In genomic region chr3:66510455-66510854, GRCm38 (mm10) we compare ENCODE assay signal across 21 mouse cellular contexts.
DNase-seq lines count a peak whose midpoint lies in the region; ATAC-seq and TF ChIP-seq lines count a peak whose summit lies in the region.
"Had no signal": no experiment of that assay in that cellular context is flagged by ENCODE, and none has a peak within 500 bp of the region (broad histone marks: within the 10 kb centered on the region; RNA-seq: fewer than 3 reads in every experiment).

No protein-coding gene starts in this region.

- peak; percentile 38; the same call in 1 of the 2 replicates for ATAC-seq in forebrain, postnatal 0 days
- ATAC-seq in forebrain, embryonic 14.5 days, result no peak
- peak; percentile 67; the same call in 1 of the 2 replicates for ATAC-seq in midbrain, embryonic 16.5 days
- no peak for ATAC-seq in midbrain, embryonic 11.5 days (ENCODE audit: low FRiP score)
- ATAC-seq: forebrain, embryonic 13.5 days had no signal

- no peak overlapping the region for H3K9ac ChIP-seq in forebrain, postnatal 0 days
- H3K9ac ChIP-seq in forebrain, embryonic 14.5 days (ENCODE audit: low read length), result no peak overlapping the region
- H3K9ac ChIP-seq in midbrain, embryonic 16.5 days (ENCODE audit: low read depth, low read length), result no peak overlapping the region
- H3K9ac ChIP-seq in midbrain, embryonic 11.5 days (ENCODE audit: low read length), result no peak overlapping the region
- H3K9ac ChIP-seq: embryonic facial prominence, embryonic 13.5 days; embryonic facial prominence, embryonic 15.5 days; forebrain, embryonic 13.5 days had no signal

- 60% methylated on average over 4 of the region's 4 CpGs for WGBS in forebrain, postnatal 0 days
- 79% methylated on average over 4 of the region's 4 CpGs for WGBS in forebrain, embryonic 14.5 days
- WGBS in midbrain, embryonic 16.5 days, result 50% methylated on average over 4 of the region's 4 CpGs
- WGBS in midbrain, embryonic 11.5 days, result 79% methylated on average over 4 of the region's 4 CpGs
- 82% methylated on average over 4 of the region's 4 CpGs for WGBS in heart, embryonic 10.5 days

- no peak overlapping the region for H3K4me2 ChIP-seq in forebrain, postnatal 0 days (ENCODE audit: low read depth)
- H3K4me2 ChIP-seq in forebrain, embryonic 14.5 days (ENCODE audit: low read length), result no peak overlapping the region
- no peak overlapping the region for H3K4me2 ChIP-seq in midbrain, embryonic 16.5 days (ENCODE audit: low read length)
- no peak overlapping the region for H3K4me2 ChIP-seq in midbrain, embryonic 11.5 days
- H3K4me2 ChIP-seq: embryonic facial prominence, embryonic 13.5 days; embryonic facial prominence, embryonic 15.5 days; forebrain, embryonic 13.5 days had no signal

- no peak overlapping the region for H3K4me3 ChIP-seq in forebrain, postnatal 0 days (ENCODE audit: low read depth, low read length)
- no peak overlapping the region for H3K4me3 ChIP-seq in forebrain, embryonic 14.5 days (ENCODE audit: low read depth, low read length)
- no peak overlapping the region for H3K4me3 ChIP-seq in midbrain, embryonic 16.5 days (ENCODE audit: low read depth, low read length)
- no peak overlapping the region for H3K4me3 ChIP-seq in midbrain, embryonic 11.5 days (ENCODE audit: low read depth, low read length)
- H3K4me3 ChIP-seq in heart, embryonic 10.5 days, result no peak overlapping the region
- H3K4me3 ChIP-seq: embryonic facial prominence, embryonic 13.5 days; embryonic facial prominence, embryonic 15.5 days; erythroblast, embryonic 14.5 days; forebrain, embryonic 10.5 days; forebrain, embryonic 13.5 days had no signal

- no peaks in the 10 kb centered on the region for H3K4me1 ChIP-seq in forebrain, postnatal 0 days (ENCODE audit: insufficient read depth)
- no peaks in the 10 kb centered on the region for H3K4me1 ChIP-seq in forebrain, embryonic 14.5 days (ENCODE audit: control insufficient read depth, insufficient read depth, low read length)
- H3K4me1 ChIP-seq in midbrain, embryonic 16.5 days (ENCODE audit: control insufficient read depth, insufficient read depth, low read length), result peaks cover 4% of the 10 kb centered on the region; the same call in 1 of the 2 replicates
- peaks cover 3% of the 10 kb centered on the region; the same call in 1 of the 2 replicates for H3K4me1 ChIP-seq in midbrain, embryonic 11.5 days (ENCODE audit: control insufficient read depth, insufficient read depth, low read length)
- 0 out of 2 replicates have a peak, but pooled peaks cover 12% of the 10 kb centered on the region for H3K4me1 ChIP-seq in heart, embryonic 10.5 days
- H3K4me1 ChIP-seq: embryonic facial prominence, embryonic 15.5 days had no signal

- no peak for DNase-seq in forebrain, postnatal 0 days
- no peak for DNase-seq in forebrain, embryonic 14.5 days (ENCODE audit: low spot score)
- no peak for DNase-seq in midbrain, embryonic 11.5 days (ENCODE audit: low spot score, missing footprints)
- DNase-seq in brain, embryonic 14.5 days (ENCODE audit: low read depth), result peak; percentile 54
- no peak for DNase-seq in heart, embryonic 10.5 days (ENCODE audit: low spot score)
- DNase-seq: adrenal gland, adult 2 months; adrenal gland, postnatal 10 days; adrenal gland, postnatal 25 days; cerebellum, adult 11 months; cerebellum, adult 18-20 months; cerebellum, adult 8-10 months; cerebellum, adult 9-11 months; cerebellum, postnatal 14 days; cerebellum, postnatal 36 days; embryo, embryonic 11 days had no signal

- no peaks in the 10 kb centered on the region for H3K36me3 ChIP-seq in forebrain, postnatal 0 days (ENCODE audit: insufficient read depth)
- H3K36me3 ChIP-seq in forebrain, embryonic 14.5 days (ENCODE audit: control insufficient read depth, insufficient read depth, low read length), result no peaks in the 10 kb centered on the region
- H3K36me3 ChIP-seq in midbrain, embryonic 16.5 days (ENCODE audit: control insufficient read depth, insufficient read depth, low read length), result no peaks in the 10 kb centered on the region
- H3K36me3 ChIP-seq in midbrain, embryonic 11.5 days (ENCODE audit: control insufficient read depth, insufficient read depth, low read length), result no peaks in the 10 kb centered on the region
- H3K36me3 ChIP-seq in heart, embryonic 10.5 days, result no peaks in the 10 kb centered on the region
- H3K36me3 ChIP-seq: embryonic facial prominence, embryonic 13.5 days; embryonic facial prominence, embryonic 15.5 days; forebrain, embryonic 10.5 days had no signal

- no peak overlapping the region for H3K27ac ChIP-seq in forebrain, postnatal 0 days (ENCODE audit: low read depth, low read length)
- no peak overlapping the region for H3K27ac ChIP-seq in forebrain, embryonic 14.5 days (ENCODE audit: low read depth, low read length)
- no peak overlapping the region for H3K27ac ChIP-seq in midbrain, embryonic 16.5 days (ENCODE audit: low read length)
- H3K27ac ChIP-seq in midbrain, embryonic 11.5 days (ENCODE audit: low read depth, low read length), result no peak overlapping the region
- no peak overlapping the region for H3K27ac ChIP-seq in heart, embryonic 10.5 days
- H3K27ac ChIP-seq: embryonic facial prominence, embryonic 13.5 days; embryonic facial prominence, embryonic 15.5 days; forebrain, embryonic 10.5 days; forebrain, embryonic 13.5 days had no signal

- no peaks in the 10 kb centered on the region for H3K27me3 ChIP-seq in forebrain, postnatal 0 days (ENCODE audit: insufficient read depth, low read length)
- H3K27me3 ChIP-seq in forebrain, embryonic 14.5 days (replicated peaks; ENCODE audit: control insufficient read depth, insufficient read depth, low read length), result no peaks in the 10 kb centered on the region
- no peaks in the 10 kb centered on the region for H3K27me3 ChIP-seq in midbrain, embryonic 16.5 days (ENCODE audit: control insufficient read depth, insufficient read depth, low read depth, low read length)
- H3K27me3 ChIP-seq in midbrain, embryonic 11.5 days (ENCODE audit: control insufficient read depth, insufficient read depth, low read length), result no peaks in the 10 kb centered on the region
- no peaks in the 10 kb centered on the region for H3K27me3 ChIP-seq in heart, embryonic 10.5 days (ENCODE audit: insufficient read depth, poor library complexity, severe bottlenecking)
- H3K27me3 ChIP-seq: embryonic facial prominence, embryonic 15.5 days; forebrain, embryonic 13.5 days had no signal

- no peak for TF ChIP-seq POLR2A in brain, embryonic 14.5 days (IDR thresholded peaks at IDR 0.05; ENCODE audit: borderline replicate concordance, extremely low read depth, insufficient read depth, insufficient read length, poor library complexity, severe bottlenecking)

- TF ChIP-seq CTCF in forebrain, postnatal 0 days (IDR thresholded peaks at IDR 0.05; ENCODE audit: low read depth), result no peak
- no peak for TF ChIP-seq CTCF in brain, embryonic 14.5 days (IDR thresholded peaks at IDR 0.05; ENCODE audit: borderline replicate concordance, extremely low read depth, insufficient read depth, insufficient read length)

- no peaks in the 10 kb centered on the region for H3K9me3 ChIP-seq in forebrain, postnatal 0 days (ENCODE audit: low read length)
- H3K9me3 ChIP-seq in forebrain, embryonic 14.5 days (replicated peaks; ENCODE audit: control insufficient read depth, low read length), result no peaks in the 10 kb centered on the region
- H3K9me3 ChIP-seq in midbrain, embryonic 16.5 days (replicated peaks; ENCODE audit: control insufficient read depth, low read length, poor library complexity, severe bottlenecking), result no peaks in the 10 kb centered on the region
- no peaks in the 10 kb centered on the region for H3K9me3 ChIP-seq in midbrain, embryonic 11.5 days (ENCODE audit: control insufficient read depth, low read length)
- H3K9me3 ChIP-seq in heart, embryonic 10.5 days, result no peaks in the 10 kb centered on the region
- H3K9me3 ChIP-seq: embryonic facial prominence, embryonic 13.5 days; embryonic facial prominence, embryonic 15.5 days; forebrain, embryonic 10.5 days; forebrain, embryonic 13.5 days had no signal

Comparison
In these comparisons a context has a peak if more than half of its experiments do, and no peak if none do; other contexts are left out.
1. ATAC-seq: peak in forebrain, postnatal 0 days (single experiment) and midbrain, embryonic 16.5 days (single experiment); none in forebrain, embryonic 14.5 days (single experiment) and midbrain, embryonic 11.5 days (single experiment).